Mouse (Mus musculus) liver, embryonic 14.5 days (tissue): ENCODE data around the gene Cdk1. TPM values are rescaled to one million over a fixed set of nuclear protein-coding genes. Genes with fewer than 3 reads are reported as not detected.

ENCODE experiments used
- ATAC-seq: fragments of 200-750 bp; cut with Nextera tagmentation; 2 replicates; pipeline ENCODE4 v1.8.0; 2017; ENCODE audit warnings: moderate number of reproducible peaks, mild to moderate bottlenecking, moderate library complexity; ENCODE audit not compliant: insufficient read depth
- DNase-seq, 3 experiments: peaks; one replicate each; pipeline ENCODE4 v3.0.0-alpha.2; 2012 to 2013; ENCODE audit warnings: low read depth in 3 of 3, low spot score in 3 of 3
- H3K27ac ChIP-seq: fragments of 300-500 bp; sonication (generic); 2 replicates; pipeline ENCODE4 v1.5.1; 2014; ENCODE audit warnings: moderate library complexity, mild to moderate bottlenecking, control low read depth, inconsistent platforms
- H3K27me3 ChIP-seq: fragments of 300-500 bp; sonication (generic); 2 replicates; pipeline ENCODE4 v1.6.1; 2014; ENCODE audit warnings: mild to moderate bottlenecking, low read length, moderate library complexity; ENCODE audit not compliant: control insufficient read depth, insufficient read depth
- H3K36me3 ChIP-seq: fragments of 300-500 bp; sonication (generic); replicated peaks from 2 replicates; pipeline ENCODE4 v1.6.1; 2014; ENCODE audit warnings: low read depth; ENCODE audit not compliant: control insufficient read depth, insufficient read depth
- H3K4me1 ChIP-seq, 2 experiments: fragments of 200-500 bp in 1 of 2; fragments of 300-500 bp in 1 of 2; sonication (generic) in 1 of 2; replicated peaks; 2 replicates each; pipeline ENCODE4 v1.6.1; 2012 to 2014; ENCODE audit warnings: antibody characterized with exemption in 1 of 2, inconsistent platforms in 1 of 2, low read length in 1 of 2; ENCODE audit not compliant: control insufficient read depth in 2 of 2, insufficient read depth in 2 of 2
- H3K4me2 ChIP-seq: fragments of 300-500 bp; sonication (generic); 2 replicates; pipeline ENCODE4 v1.6.1; 2014; ENCODE audit warnings: low read depth, mild to moderate bottlenecking, control low read depth, moderate library complexity
- H3K4me3 ChIP-seq, 2 experiments: fragments of 200-500 bp in 1 of 2; fragments of 300-500 bp in 1 of 2; sonication (generic) in 1 of 2; 2 replicates each; pipeline ENCODE4 v1.5.1; 2012 to 2014; ENCODE audit warnings: low read depth in 2 of 2, low read length in 2 of 2, mild to moderate bottlenecking in 2 of 2, control low read depth in 1 of 2, inconsistent platforms in 1 of 2, moderate library complexity in 1 of 2; ENCODE audit not compliant: insufficient read depth in 1 of 2
- H3K9ac ChIP-seq: fragments of 300-500 bp; sonication (generic); replicated peaks from 2 replicates; pipeline ENCODE4 v1.6.1; 2014; ENCODE audit warnings: mild to moderate bottlenecking, control low read depth, moderate library complexity
- H3K9me3 ChIP-seq: fragments of 300-500 bp; sonication (generic); 2 replicates; pipeline ENCODE4 v1.6.1; 2016; ENCODE audit warnings: low read length, mixed read lengths; ENCODE audit not compliant: control insufficient read depth
- CTCF ChIP-seq: IDR thresholded peaks from 2 replicates; pipeline ENCODE4 v1.5.1; 2016; ENCODE audit warnings: antibody characterized with exemption, low read depth, control low read depth
- EP300 ChIP-seq: IDR thresholded peaks from 2 replicates; pipeline ENCODE4 v1.6.1; 2016; ENCODE audit warnings: antibody characterized with exemption, low read depth
- WGBS: fragments of 180-500 bp; shearing (Covaris S2); extraction: QIAGEN DNeasy Blood & Tissue Kit; methylation state at CpG from one replicate; pipeline ENCODE4 v1.1.7; 2014; ENCODE audit not compliant: insufficient replicate concordance; 5-methylcytosine and 5-hydroxymethylcytosine counted together
- polyA plus RNA-seq, 2 experiments: library from polyadenylated mRNA; depleted of rRNA in 1 of 2; stranded (reverse) in 1 of 2; unstranded in 1 of 2; fragments of >200 nt; fragmentation: Nextera tagmentation in 1 of 2; extraction: Ambion mirVana in 1 of 2; gene quantifications; 2 replicates each; pipeline versions ENCODE4 v1.2.1 to v1.2.3; 2012 to 2014

The Cdk1 gene
- polyA plus RNA-seq, 2 experiments, result 273 to 353 TPM

DNA sequence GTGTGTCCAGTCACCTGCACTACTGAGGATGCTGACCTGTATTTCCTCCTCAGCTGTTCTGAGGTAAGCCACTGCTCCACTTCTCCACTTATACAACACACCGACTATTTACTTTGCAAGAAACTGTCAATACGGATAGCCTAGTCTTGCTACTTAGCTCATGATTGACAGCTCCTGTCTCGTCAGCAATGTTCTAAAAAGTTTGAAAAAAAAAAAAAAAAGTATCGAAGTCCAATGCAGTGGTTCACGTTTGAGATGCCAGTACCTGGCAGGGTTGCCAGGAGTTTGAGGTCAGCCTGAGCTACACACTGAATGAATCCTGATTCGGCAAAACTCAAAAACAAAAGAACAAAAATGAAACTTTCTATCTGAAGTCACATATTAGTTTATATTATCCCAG lies 21.5 kb downstream of the Cdk1 start:
- 77% methylated on average over 6 of the region's 6 CpGs for WGBS
- H3K27me3 ChIP-seq, result no peaks in the 10 kb centered on the region
- no peak overlapping the region for H3K27ac ChIP-seq
- H3K4me2 ChIP-seq, result no peak overlapping the region
- ATAC-seq, result no peak
- peaks cover 24% of the 10 kb centered on the region for H3K36me3 ChIP-seq
- H3K9me3 ChIP-seq, result no peaks in the 10 kb centered on the region
- H3K4me3 ChIP-seq, result no peak overlapping the region
- no peak for DNase-seq
- no peak overlapping the region for H3K9ac ChIP-seq
- H3K4me1 ChIP-seq, result peaks cover 0 to 7% of the 10 kb centered on the region in 2 experiments; a peak in 3 of 4 replicates
- TF ChIP-seq EP300 (no peak), CTCF (no peak)

DNA sequence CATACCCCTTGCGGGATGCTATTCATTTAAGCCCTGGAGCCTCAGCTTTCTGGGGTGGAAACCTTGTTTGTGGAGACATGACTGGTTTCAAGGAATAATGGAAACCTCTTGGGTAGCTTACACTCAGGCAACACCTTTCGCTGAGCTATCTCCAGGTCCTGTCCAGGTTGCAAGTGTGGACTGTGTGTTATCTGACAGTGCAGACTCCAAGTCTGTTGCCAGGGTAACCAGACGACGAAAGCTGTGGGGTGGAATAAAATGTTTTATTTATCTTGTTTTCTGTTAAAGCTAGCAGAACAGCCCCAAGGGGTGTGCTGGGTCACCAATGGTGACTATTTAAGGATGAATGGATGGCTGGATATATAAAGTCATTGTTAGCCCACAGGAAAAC lies 24.1 kb downstream of the Cdk1 start:
- peak; percentile 68; the same call in 1 of the 2 replicates for ATAC-seq
- peak in 1 of 3 experiments; percentile 51 for DNase-seq
- Histone ChIP-seq H3K4me1 (peaks cover 0 to 7% of the 10 kb centered on the region in 2 experiments; a peak in 3 of 4 replicates), H3K4me2 (no peak overlapping the region), H3K36me3 (peaks cover 6% of the 10 kb centered on the region; the same call in 1 of the 2 replicates), H3K27me3 (no peaks in the 10 kb centered on the region), H3K4me3 (no peak overlapping the region), H3K9ac (no peak overlapping the region), H3K9me3 (no peaks in the 10 kb centered on the region), H3K27ac (no peak overlapping the region)
- 41% methylated on average over 4 of the region's 4 CpGs for WGBS
- TF ChIP-seq EP300 (0 out of 2 replicates have a peak, but pooled peaks have one; percentile 17), CTCF (no peak)

DNA sequence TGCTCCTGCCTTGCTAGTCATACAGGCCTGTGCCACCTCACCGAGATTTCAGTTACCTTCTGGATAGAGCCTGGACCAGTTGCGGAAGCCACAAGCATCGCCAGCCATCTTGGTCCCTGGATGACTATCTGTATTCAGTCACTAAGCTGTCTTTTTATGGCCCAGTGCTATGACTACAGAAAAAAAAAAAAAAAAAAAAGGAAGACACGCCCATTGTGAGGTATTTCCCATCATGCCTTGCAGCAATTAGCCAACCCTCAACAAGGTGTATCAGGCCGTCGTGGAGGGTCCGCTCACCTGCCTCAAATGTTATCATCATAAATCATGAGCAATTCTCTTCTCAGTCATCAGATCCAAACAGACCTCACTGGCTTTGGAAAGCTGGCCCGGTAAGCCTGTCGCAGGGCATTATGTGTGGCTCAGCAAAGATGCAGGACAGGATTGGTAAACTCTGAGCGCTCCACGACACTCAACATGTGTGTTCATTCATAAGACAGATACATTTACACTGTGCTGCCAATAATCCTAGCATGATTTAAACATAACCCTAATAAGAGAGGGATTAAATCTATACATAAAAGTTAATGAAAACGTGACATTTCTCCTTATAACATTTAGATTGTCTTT lies 24.6 kb downstream of the Cdk1 start:
- WGBS, result 84% methylated on average over 12 of the region's 12 CpGs
- no peak for TF ChIP-seq CTCF
- TF ChIP-seq EP300, result no peak
- H3K36me3 ChIP-seq, result peaks cover under 1% of the 10 kb centered on the region; the same call in 1 of the 2 replicates
- no peaks in the 10 kb centered on the region for H3K9me3 ChIP-seq
- no peak overlapping the region for H3K27ac ChIP-seq
- H3K4me3 ChIP-seq, result no peak overlapping the region
- peaks cover 0 to 7% of the 10 kb centered on the region in 2 experiments; a peak in 3 of 4 replicates for H3K4me1 ChIP-seq
- no peak overlapping the region for H3K4me2 ChIP-seq
- no peak overlapping the region for H3K9ac ChIP-seq
- no peaks in the 10 kb centered on the region for H3K27me3 ChIP-seq
- no peak for DNase-seq
- no peak for ATAC-seq

DNA sequence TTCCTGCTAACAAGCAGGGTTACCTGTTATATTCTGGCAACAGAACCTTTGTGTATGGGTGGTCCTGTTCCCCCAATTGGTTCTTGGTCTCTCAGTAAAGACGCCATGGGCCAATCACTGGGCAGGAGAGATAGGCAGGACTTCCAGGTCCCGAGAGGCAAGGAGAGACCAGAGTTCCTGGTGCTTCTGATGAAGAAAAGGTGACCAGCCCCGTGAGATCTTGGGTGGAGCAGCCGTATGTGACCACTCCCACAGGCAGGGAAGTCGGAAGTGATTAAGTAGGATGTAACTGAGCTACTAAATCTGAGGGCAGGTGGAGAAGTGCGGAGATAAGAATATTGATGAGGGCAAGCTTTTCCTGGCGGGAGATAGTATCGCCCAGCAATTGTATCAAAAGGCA lies 25.4 kb downstream of the Cdk1 start:
- H3K27ac ChIP-seq, result no peak overlapping the region
- no peaks in the 10 kb centered on the region for H3K27me3 ChIP-seq
- H3K4me2 ChIP-seq, result no peak overlapping the region
- H3K9ac ChIP-seq, result no peak overlapping the region
- 69% methylated on average over 8 of the region's 8 CpGs for WGBS
- H3K36me3 ChIP-seq, result no peaks in the 10 kb centered on the region
- H3K4me1 ChIP-seq, result peaks cover 0 to 7% of the 10 kb centered on the region in 2 experiments; a peak in 3 of 4 replicates
- no peaks in the 10 kb centered on the region for H3K9me3 ChIP-seq
- H3K4me3 ChIP-seq, result no peak overlapping the region
- TF ChIP-seq CTCF, result no peak
- TF ChIP-seq EP300, result no peak
- ATAC-seq, result no peak
- no peak for DNase-seq

DNA sequence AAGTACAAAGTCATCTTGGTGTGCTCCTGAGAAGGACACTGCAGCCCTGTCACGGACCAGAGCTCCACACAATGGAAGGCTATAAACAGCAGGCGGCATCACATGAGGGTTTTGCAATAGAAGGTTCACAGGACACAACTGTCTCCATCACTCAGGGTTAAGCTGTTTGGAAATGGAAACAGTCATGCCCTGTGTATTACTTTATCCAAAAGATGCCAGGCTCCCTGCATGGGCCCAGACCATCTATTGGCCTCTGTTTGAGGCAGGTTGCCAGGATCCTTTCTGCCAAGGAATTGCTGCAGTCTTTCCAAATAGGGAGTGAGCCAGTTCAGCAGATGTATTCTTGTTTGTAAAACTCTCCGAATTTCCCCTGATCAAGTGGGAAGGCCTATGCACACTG lies 26.3 kb downstream of the Cdk1 start:
- ATAC-seq (no peak), DNase-seq (no peak)
- Histone ChIP-seq H3K4me1 (peaks cover 0 to 7% of the 10 kb centered on the region in 2 experiments; a peak in 3 of 4 replicates), H3K4me3 (no peak overlapping the region), H3K9me3 (no peaks in the 10 kb centered on the region), H3K27me3 (no peaks in the 10 kb centered on the region), H3K4me2 (no peak overlapping the region), H3K27ac (no peak overlapping the region), H3K9ac (no peak overlapping the region), H3K36me3 (no peaks in the 10 kb centered on the region)
- TF ChIP-seq EP300, result no peak
- TF ChIP-seq CTCF, result no peak
- 69% methylated on average over 3 of the region's 3 CpGs for WGBS
